Mouse (Mus musculus) liver, embryonic 14.5 days (tissue): ENCODE data around the gene Haspin.

Source experiments
- CTCF ChIP-seq: IDR thresholded peaks from 2 replicates; pipeline ENCODE4 v1.5.1; 2016; ENCODE audit warnings: antibody characterized with exemption, low read depth, control low read depth
- EP300 ChIP-seq: IDR thresholded peaks from 2 replicates; pipeline ENCODE4 v1.6.1; 2016; ENCODE audit warnings: antibody characterized with exemption, low read depth

DNA sequence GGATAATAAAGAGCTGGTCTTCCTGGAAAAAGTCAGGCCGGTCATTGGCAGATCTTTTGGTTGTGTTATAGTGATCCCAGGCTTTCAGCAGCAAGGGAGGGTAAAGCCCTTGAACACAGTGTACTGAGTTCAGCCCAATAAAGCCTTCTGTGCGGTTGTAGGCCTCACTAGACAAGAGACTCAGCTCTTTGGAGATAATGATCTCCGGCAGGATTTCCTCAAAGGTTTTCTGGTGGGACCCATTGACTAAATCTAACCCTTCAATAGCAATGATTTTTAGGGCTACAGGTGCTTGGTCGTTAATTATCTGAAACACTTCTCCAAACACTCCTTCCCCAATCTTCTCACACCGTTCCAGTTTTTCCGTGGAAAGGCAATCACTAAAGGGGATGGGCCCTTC, 1.5 kb downstream of the Haspin start:
- TF ChIP-seq CTCF (no peak), EP300 (no peak)
